Mouse (Mus musculus): ENCODE results near the gene Hbp1.

Hbp1 gene

GRCm38 (mm10) chr12:31950659-31951031 is 310 bp upstream of the Hbp1 start:
- DNase-seq (ENCODE audit: low spot score in 2 of 2) = no peak

DNA sequence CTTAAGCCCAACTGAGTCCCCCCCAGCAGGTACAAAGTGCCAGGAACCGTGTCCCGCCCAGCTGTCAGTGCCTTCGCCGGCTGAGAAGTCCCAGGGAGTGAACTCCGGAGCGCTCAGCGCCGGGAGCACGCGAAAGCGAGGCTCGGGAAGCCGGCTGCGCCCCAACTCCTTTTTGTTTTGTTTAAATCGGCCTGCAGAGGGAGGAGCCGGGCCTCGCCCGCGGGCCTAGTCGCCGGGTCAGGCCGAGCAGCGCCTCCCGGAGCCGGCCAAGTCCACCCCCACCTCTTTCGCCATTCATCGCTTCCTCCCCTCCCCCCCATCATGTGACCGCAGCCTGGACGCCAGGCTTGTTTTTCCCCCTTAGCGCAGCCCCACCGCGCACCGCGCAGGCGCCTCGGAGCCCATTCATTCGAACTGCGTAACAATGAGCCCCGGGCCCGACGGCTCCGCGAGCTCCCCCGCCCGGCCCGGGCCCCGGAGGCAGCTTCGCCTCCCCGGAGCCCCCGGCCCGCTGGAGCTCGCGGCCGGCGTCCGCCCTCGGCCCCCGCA is 1.1 kb downstream of the Hbp1 start:
- peak; percentile 65 to 68 for DNase-seq (ENCODE audit: low spot score in 2 of 2)

GRCm38 (mm10) chr12:31948101-31949000 is 2.0 kb downstream of the Hbp1 start:
- DNase-seq (ENCODE audit: low spot score in 2 of 2) = no peak

- DNase-seq (ENCODE audit: low spot score in 2 of 2) = peak; percentile 15 to 19
These were observed 2.9 kb downstream of the Hbp1 start for GRCm38 (mm10) chr12:31947476-31947875.

- DNase-seq (ENCODE audit: low spot score in 2 of 2) = no peak
These were observed 5.9 kb downstream of the Hbp1 start for GRCm38 (mm10) chr12:31944405-31944804.

- no peak for DNase-seq (ENCODE audit: low spot score in 2 of 2)
These were observed 7.2 kb downstream of the Hbp1 start for GRCm38 (mm10) chr12:31943020-31943654.

DNA sequence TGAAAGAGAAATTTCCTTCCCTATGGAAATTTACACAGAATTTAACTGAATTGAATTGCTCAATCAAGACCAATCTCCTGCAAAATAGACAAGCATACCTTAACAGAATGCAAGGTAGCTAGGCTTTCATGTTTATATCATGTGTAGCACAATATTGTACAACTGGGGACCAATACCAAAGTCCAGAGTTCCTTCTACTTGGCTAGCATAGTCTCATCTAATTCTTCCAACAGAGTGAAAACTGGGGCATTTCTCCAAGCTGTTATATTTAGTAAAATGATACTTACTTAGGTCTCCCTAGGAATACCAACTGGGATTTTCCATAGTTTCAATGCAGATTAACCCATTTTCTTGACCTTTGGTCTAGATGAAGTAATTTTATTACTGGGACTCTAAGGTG is 11.3 kb downstream of the Hbp1 start:
- DNase-seq (ENCODE audit: low spot score in 2 of 2) = no peak

- DNase-seq (ENCODE audit: low spot score in 2 of 2) = no peak
These were observed 11.8 kb downstream of the Hbp1 start for GRCm38 (mm10) chr12:31938391-31938997.

GRCm38 (mm10) chr12:31937613-31938012 is 12.7 kb downstream of the Hbp1 start:
- no peak for DNase-seq (ENCODE audit: low spot score in 2 of 2)

DNA sequence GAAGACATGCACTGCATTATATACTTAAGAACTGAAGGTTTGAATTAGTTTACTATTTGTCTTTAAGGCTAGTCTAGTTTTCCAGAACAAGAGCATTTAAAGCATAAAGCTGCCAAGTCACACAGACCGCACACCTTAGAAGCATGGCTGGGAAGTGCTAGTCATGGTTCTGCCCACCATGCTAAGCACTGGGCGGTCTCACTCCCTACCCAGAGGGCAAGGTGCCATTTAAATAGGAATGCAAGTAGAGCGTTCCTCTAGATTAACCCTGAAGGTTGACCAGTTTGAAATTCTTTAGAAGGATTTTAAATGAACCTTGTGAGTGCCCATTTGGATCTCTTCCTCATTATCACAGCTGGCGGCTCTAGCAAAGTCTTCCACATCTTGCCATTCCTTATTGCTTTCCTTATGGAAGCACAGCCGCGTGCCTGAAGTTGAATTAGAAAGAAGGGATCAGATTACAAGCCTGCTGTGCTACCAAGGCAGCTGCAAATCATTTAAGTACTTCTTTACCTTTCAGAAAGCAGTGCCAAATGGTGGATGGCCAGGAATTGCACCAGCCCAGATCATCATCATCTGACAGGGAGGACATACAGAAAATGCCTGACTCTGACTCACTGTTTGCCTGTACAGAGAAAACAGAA is 13.6 kb downstream of the Hbp1 start:
- DNase-seq (ENCODE audit: low spot score in 2 of 2) = no peak

DNA sequence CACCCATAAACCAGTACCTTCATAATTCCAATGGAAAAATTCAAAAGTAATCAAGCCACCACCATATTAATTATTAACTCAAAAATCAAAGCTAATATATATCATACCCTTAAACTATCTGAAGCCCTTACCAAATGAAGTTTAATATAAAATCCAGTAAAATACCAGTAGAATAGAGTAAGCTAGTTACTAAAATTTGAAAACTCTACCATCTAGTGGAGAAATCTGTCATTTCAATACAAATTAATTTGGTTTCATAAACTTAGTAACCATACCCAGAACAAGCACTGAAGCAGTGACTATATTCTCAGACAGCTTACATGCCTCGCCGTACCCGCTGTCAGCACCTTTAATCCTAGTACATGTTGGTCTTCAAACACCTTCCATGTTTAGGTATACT is 18.5 kb downstream of the Hbp1 start:
- no peak for DNase-seq (ENCODE audit: low spot score in 2 of 2)

GRCm38 (mm10) chr12:31928498-31928897 is 21.8 kb downstream of the Hbp1 start:
- no peak for DNase-seq (ENCODE audit: low spot score in 2 of 2)

- peak in 1 of 2 experiments; percentile 52 for DNase-seq (ENCODE audit: low spot score in 2 of 2)
These were observed 23.7 kb downstream of the Hbp1 start for GRCm38 (mm10) chr12:31926661-31927061.

DNA sequence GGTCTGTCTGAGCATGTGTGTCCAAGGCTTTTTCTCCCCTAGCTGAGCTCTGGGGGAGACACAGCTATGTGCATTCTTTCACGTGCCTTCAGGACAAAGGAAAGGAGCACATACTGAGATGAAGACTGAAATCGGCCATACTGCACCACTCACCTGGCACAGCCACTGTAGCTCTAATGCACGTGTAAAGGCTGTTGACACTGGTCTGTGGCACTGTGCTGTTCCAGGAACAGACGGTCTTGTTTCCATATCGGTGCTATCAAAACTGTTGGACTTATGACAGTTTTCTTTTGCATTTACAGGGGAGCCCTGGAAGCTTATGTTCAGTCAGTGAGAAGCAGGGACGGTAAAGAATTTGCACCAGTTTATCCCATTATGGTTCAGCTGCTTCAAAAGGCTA is 25.0 kb downstream of the Hbp1 start:
- DNase-seq (ENCODE audit: low spot score in 2 of 2) = no peak

DNA sequence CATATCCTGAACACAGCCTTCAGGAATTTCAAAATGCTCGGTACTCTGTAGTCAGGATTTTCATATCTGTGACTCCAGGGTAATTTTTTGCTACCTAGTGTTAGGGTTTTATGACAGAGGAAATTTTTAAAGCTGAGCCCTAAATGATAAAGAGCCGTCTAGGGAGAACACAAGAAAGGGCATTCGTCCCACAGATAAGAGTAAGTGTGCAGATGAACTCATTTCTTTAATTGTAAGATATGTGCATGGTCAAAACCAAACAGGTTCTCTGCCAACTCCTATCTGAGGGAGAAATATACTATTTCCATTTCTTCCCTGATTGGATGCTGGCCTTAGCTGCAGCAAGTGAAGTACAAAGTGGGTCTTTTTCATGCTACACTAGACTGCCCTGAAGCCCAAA is 26.2 kb downstream of the Hbp1 start:
- DNase-seq (ENCODE audit: low spot score in 2 of 2) = no peak

DNA sequence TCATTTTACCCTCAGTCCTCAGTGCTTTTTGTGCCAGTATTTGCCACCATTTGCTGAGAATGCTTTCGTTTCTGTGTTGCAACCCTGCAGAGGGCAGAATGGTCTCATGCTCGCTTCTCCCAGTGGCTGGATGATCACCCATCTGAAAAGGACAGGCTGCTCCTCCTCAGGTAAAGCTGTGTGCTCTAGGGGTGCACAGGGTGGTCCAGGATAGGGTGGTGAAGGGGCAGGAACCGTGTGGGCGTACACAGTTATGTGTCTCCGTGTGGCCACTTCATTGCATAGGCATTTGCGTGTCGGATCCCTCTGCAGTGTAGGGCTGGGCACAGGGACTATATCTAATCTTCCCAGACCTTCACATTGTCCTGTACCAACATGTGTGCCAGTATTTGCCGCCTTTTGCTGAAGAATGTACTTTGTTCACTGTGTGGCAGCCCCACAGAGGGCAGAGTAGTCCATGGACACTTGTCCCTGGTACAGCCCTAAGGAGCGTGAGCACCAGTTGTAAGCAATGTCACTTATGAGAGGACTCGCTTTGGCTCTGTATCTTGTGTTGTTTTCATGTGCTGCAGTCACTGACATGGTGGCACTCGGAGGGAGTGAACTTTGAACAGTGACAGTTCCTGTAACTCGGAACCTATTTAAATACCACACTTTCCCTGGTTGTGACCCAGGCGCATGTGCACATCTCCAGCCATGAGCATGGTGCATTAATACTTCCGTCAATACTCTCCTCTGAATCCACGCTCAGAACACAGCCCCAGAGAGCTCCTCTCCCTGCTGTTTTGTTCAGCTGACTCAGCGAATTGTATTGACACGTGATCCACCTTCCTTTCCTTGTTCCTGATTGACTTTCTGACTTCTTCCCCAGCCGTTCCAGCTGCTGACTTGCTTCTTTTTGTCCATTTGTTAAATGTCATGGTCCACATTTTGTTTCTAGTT is 29.6 kb downstream of the Hbp1 start:
- DNase-seq (ENCODE audit: low spot score in 2 of 2) = no peak

DNA sequence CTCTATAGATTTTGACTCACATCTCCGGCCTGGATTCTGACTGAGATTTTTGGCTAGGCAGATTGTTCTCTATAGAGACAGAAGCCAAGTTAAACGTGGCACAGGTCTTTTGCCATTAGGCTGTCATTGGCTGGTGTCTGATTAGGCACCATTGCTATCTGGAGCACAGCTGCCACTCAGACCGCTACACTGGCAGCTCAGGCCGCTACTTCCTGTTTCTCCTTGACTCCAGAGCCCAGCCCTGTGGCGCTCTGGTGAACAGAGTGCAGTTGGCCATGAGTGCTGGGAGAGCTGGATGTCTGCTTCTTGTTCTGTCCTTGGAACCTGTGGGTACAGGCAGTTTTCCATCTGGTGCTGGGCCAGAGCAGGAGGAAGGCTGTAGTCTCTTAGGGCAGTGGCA is 33.1 kb downstream of the Hbp1 start:
- DNase-seq (ENCODE audit: low spot score in 2 of 2) = no peak

GRCm38 (mm10) chr12:31916691-31917090 is 33.6 kb downstream of the Hbp1 start:
- no peak for DNase-seq (ENCODE audit: low spot score in 2 of 2)

- no peak for DNase-seq (ENCODE audit: low spot score in 2 of 2)
These were observed 36.7 kb downstream of the Hbp1 start for GRCm38 (mm10) chr12:31913614-31914013.

GRCm38 (mm10) chr12:31912966-31913551 is 37.3 kb downstream of the Hbp1 start:
- no peak for DNase-seq (ENCODE audit: low spot score in 2 of 2)

DNA sequence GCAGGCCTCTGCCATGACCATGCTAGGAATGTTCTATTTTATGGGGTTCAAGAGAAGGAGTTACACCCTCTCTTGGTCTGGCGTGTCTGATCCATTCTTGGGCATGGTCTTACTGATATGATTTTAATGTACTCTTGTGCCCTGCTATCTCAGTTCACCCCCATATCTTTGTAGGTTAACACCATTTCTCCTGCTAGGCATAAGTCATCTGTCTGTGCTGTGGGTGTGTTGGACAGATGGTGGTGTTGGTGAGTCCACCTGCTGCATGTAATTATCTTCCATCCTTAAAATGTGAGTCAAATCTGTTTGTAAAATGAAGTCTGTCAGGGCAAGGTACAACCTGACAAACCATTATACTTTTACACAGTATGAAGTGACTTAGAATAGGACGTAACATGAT is 42.9 kb downstream of the Hbp1 start:
- DNase-seq (ENCODE audit: low spot score in 2 of 2) = no peak
